Mouse (Mus musculus) spleen, adult 2 months (tissue): ENCODE data around the gene Khdc3. TPM values are rescaled to one million over a fixed set of nuclear protein-coding genes. Genes with fewer than 3 reads are reported as not detected.
"Not testable (repeated sequence)": the region's sequence is repeated elsewhere in the genome, so short reads cannot be mapped to it uniquely, and the experiment has no call there.

Source experiments
- DNase-seq, 2 experiments: peaks; one replicate each; pipeline versions ENCODE4 v3.0.0 to v3.0.0-alpha.2; 2012 to 2021; ENCODE audit warnings: low spot score in 2 of 2, low read depth in 1 of 2
- H3K27ac ChIP-seq: fragments of 200-500 bp; 2 replicates; pipeline ENCODE4 v1.5.1; 2012; ENCODE audit warnings: low read length, inconsistent platforms; ENCODE audit not compliant: insufficient read depth
- H3K27me3 ChIP-seq: fragments of 200-500 bp; 2 replicates; pipeline ENCODE4 v1.6.1; 2012; ENCODE audit warnings: mild to moderate bottlenecking, moderate library complexity, low read length, inconsistent platforms; ENCODE audit not compliant: control insufficient read depth, insufficient read depth
- H3K36me3 ChIP-seq: fragments of 200-500 bp; 2 replicates; pipeline ENCODE4 v1.6.1; 2012; ENCODE audit warnings: mild to moderate bottlenecking, low read length, inconsistent platforms; ENCODE audit not compliant: control insufficient read depth, insufficient read depth
- H3K4me1 ChIP-seq: fragments of 200-500 bp; 2 replicates; pipeline ENCODE4 v1.6.1; 2011; ENCODE audit warnings: inconsistent platforms; ENCODE audit not compliant: control insufficient read depth, insufficient read depth, insufficient read length
- H3K4me3 ChIP-seq: fragments of 200-500 bp; 2 replicates; pipeline ENCODE4 v1.5.1; 2011; ENCODE audit warnings: mild to moderate bottlenecking, inconsistent platforms; ENCODE audit not compliant: insufficient read depth, insufficient read length; ENCODE audit errors: extremely low read depth
- CTCF ChIP-seq: fragments of 200-500 bp; IDR thresholded peaks from 2 replicates; pipeline ENCODE4 v1.5.1; 2011; ENCODE audit warnings: mild to moderate bottlenecking, inconsistent platforms; ENCODE audit not compliant: insufficient read depth, insufficient read length, insufficient replicate concordance; ENCODE audit errors: extremely low read depth
- POLR2A ChIP-seq: fragments of 200-500 bp; IDR thresholded peaks from 2 replicates; pipeline ENCODE4 v1.6.1; 2011; ENCODE audit warnings: low read depth, low read length, inconsistent platforms
- WGBS: fragments of 180-500 bp; shearing (Covaris S2); methylation state at CpG from one replicate; pipeline ENCODE4 v1.1.7; 2018; 5-methylcytosine and 5-hydroxymethylcytosine counted together
- polyA plus RNA-seq: library from polyadenylated mRNA; depleted of rRNA; stranded (reverse); fragments of >200 nt; gene quantifications from 2 replicates; pipeline ENCODE4 v1.2.3, GENCODE M21; 2012

The Khdc3 gene
- polyA plus RNA-seq, 1 experiment: 0.30 TPM

GRCm38 (mm10) chr9:73070971-73071659 is 30.5 kb upstream of the Khdc3 start:
- no peak overlapping the region for H3K4me3 ChIP-seq
- WGBS: 42% methylated on average over 10 of the region's 10 CpGs

DNA sequence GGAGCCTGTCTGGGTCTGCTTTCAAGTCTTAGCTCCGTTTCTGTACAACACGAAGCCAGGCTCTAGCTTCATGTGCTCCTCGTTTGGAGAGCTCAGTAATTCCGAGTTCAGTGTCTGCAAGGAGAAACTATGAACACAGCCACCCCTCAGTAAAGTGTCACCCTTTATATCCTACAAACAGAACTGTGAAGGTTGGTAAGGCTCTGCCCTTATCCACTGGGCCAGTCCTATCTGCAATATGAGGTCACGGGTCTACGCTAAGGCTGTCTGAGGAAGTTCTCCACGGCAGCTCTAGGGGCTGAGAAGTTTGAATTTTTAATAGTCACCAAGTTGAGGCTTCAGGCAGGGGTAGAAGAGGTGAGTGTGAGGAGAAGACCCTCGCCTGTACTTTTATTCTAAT is 29.2 kb upstream of the Khdc3 start:
- Histone ChIP-seq H3K27ac (peak overlapping the region; percentile 64; the same call in 1 of the 2 replicates), H3K27me3 (no peaks in the 10 kb centered on the region), H3K4me3 (no peak overlapping the region), H3K4me1 (peaks cover 4% of the 10 kb centered on the region; the same call in 1 of the 2 replicates), H3K36me3 (peaks cover 2% of the 10 kb centered on the region; the same call in 1 of the 2 replicates)
- no peak for TF ChIP-seq CTCF
- TF ChIP-seq POLR2A: no peak
- DNase-seq: no peak
- WGBS: 58% methylated on average over 8 of the region's 8 CpGs

More at GRCm38 (mm10) chr9:73070971-73071659, 30.5 kb upstream of the Khdc3 start:
- Histone ChIP-seq H3K4me1 (peaks cover 4% of the 10 kb centered on the region; the same call in 1 of the 2 replicates), H3K27ac (peak overlapping the region; percentile 68), H3K27me3 (no peaks in the 10 kb centered on the region), H3K36me3 (no peaks in the 10 kb centered on the region)
- TF ChIP-seq CTCF: no peak
- TF ChIP-seq POLR2A: no peak
- no peak for DNase-seq

GRCm38 (mm10) chr9:73073169-73073568 is 28.5 kb upstream of the Khdc3 start:
- WGBS: 9% methylated on average over 5 of the region's 5 CpGs
- H3K27ac ChIP-seq: peak overlapping the region; percentile 64
- DNase-seq: peak in 1 of 2 experiments; percentile 19
- no peaks in the 10 kb centered on the region for H3K27me3 ChIP-seq
- TF ChIP-seq POLR2A (no peak), CTCF (no peak)
- H3K4me3 ChIP-seq: peak overlapping the region; percentile 10; the same call in 1 of the 2 replicates
- H3K36me3 ChIP-seq: peaks cover 2% of the 10 kb centered on the region; the same call in 1 of the 2 replicates
- peaks cover 4% of the 10 kb centered on the region; the same call in 1 of the 2 replicates for H3K4me1 ChIP-seq

DNA sequence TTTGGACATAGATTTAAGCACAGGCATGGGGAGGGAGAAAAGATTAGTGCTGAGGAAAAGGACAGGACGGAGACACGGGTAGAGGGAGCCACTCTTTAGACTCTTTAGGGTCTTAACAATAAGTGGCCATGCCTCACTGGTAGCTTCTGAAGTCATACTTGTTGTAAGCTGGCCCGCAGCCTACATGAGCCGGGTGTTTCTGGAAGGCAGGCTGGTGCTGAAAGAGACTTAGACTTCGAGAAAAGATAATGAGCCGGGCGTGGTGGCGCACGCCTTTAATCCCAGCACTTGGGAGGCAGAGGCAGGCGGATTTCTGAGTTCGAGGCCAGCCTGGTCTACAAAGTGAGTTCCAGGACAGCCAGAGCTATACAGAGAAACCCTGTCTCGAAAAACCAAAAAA is 22.3 kb upstream of the Khdc3 start:
- not testable (repeated sequence) for DNase-seq, H3K4me1 ChIP-seq, H3K4me3 ChIP-seq, H3K27ac ChIP-seq, H3K27me3 ChIP-seq, H3K36me3 ChIP-seq
- WGBS: 83% methylated on average over 11 of the region's 12 CpGs

DNA sequence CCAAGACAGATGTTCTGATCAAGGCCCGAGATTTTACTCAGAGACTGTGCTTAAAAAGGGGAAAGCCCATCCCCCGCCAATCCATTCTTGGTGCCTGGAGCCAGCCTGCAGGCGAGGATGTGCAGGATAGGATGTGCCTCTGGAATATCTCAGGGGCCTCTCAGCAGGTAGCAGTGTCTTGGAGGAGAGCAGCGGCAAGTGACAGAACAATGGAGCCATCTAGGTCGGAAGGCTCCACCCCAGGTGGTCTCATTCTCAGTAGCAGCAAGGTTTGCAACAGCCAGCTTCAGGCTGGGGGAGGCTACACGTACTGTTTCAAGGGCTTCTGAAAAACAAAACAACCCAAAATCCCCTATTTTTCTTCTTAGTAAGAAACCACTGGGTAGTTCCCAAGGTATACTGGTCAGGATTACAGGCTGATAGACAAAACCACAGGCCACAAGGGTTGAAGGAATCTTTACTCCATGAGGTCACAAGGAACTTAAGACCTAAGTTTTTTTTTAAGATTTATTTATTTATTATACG is 21.8 kb upstream of the Khdc3 start:
- H3K27me3 ChIP-seq: no peaks in the 10 kb centered on the region
- no peak overlapping the region for H3K4me3 ChIP-seq
- peaks cover 2% of the 10 kb centered on the region; the same call in 1 of the 2 replicates for H3K36me3 ChIP-seq
- 81% methylated on average over 7 of the region's 7 CpGs for WGBS
- H3K27ac ChIP-seq: no peak overlapping the region
- no peak for DNase-seq
- peaks cover 2% of the 10 kb centered on the region; the same call in 1 of the 2 replicates for H3K4me1 ChIP-seq
- TF ChIP-seq CTCF (no peak), POLR2A (no peak)

DNA sequence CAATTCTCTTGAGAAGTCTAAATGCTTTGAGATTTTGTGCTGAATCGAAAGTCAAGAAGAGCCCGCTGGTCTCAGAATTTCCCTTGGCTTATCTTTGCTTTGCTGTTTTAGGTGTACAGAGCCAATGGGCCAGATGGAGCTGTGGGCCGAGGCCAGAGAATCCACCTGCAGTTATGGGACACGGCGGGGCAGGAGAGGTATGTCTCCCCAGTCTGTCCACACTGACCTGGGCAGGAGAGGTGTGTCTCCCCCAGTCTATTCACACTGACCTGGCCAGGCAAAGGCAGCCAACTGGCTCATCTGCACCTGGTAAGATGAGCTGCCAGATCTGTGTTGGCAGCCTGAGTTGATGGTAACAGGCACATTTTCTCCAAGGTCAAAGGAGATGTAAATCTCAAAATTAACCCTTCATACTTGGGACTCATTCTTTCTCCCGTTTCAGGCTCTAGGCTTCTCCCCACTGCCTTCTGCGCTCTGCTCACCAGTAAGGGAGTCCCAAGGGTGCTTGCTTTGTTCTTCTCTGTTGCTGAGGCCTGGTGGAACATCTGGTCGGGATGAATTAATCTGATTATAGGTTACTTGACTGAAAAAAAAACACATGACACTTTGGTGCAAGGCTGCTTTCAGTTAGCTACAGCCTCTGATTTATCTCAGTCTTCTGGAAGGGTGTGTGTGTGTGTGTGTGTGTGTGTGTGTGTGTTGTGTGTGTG is 19.2 kb upstream of the Khdc3 start:
- Histone ChIP-seq H3K36me3 (0 out of 2 replicates have a peak, but pooled peaks cover 1% of the 10 kb centered on the region), H3K4me3 (no peak overlapping the region), H3K27me3 (no peaks in the 10 kb centered on the region), H3K4me1 (peaks cover 2% of the 10 kb centered on the region; the same call in 1 of the 2 replicates), H3K27ac (no peak overlapping the region)
- DNase-seq: no peak
- WGBS: 72% methylated on average over 8 of the region's 8 CpGs
- TF ChIP-seq CTCF (no peak), POLR2A (no peak)

GRCm38 (mm10) chr9:73083956-73084355 is 17.7 kb upstream of the Khdc3 start:
- peaks cover 2% of the 10 kb centered on the region; the same call in 1 of the 2 replicates for H3K4me1 ChIP-seq
- no peak overlapping the region for H3K4me3 ChIP-seq
- H3K27me3 ChIP-seq: no peaks in the 10 kb centered on the region
- DNase-seq: no peak
- no peak for TF ChIP-seq CTCF
- TF ChIP-seq POLR2A: no peak
- H3K27ac ChIP-seq: no peak overlapping the region
- 42% methylated on average over 6 of the region's 6 CpGs for WGBS
- H3K36me3 ChIP-seq: 0 out of 2 replicates have a peak, but pooled peaks cover 1% of the 10 kb centered on the region
